ENCODE assay signal across 35 mouse cellular contexts in genomic region chr19:22066302-22066701, GRCm38 (mm10).
"Had no signal": no experiment of that assay in that cellular context is flagged by ENCODE, and none has a peak within 500 bp of the region (broad histone marks: within the 10 kb centered on the region; RNA-seq: fewer than 3 reads in every experiment).

No protein-coding gene starts in this region.

- H3K36me3 ChIP-seq: heart, embryonic 12.5 days; heart, embryonic 13.5 days; heart, embryonic 15.5 days; hindbrain, embryonic 10.5 days; hindbrain, embryonic 12.5 days; hindbrain, embryonic 13.5 days; hindbrain, embryonic 15.5 days; intestine, embryonic 15.5 days; kidney, embryonic 15.5 days had no signal

- H3K27ac ChIP-seq: heart, embryonic 13.5 days; heart, embryonic 15.5 days; hindbrain, embryonic 10.5 days; hindbrain, embryonic 12.5 days; hindbrain, embryonic 13.5 days; hindbrain, embryonic 14.5 days; hindbrain, embryonic 15.5 days; hindbrain, postnatal 0 days; intestine, embryonic 15.5 days; kidney, embryonic 15.5 days; kidney, postnatal 0 days; layer of hippocampus, adult 2 months; left cerebral cortex, adult 2 months had no signal

- H3K9ac ChIP-seq: heart, embryonic 12.5 days; heart, embryonic 13.5 days; heart, embryonic 15.5 days; hindbrain, embryonic 12.5 days; hindbrain, embryonic 13.5 days; hindbrain, embryonic 14.5 days; hindbrain, embryonic 15.5 days; intestine, embryonic 15.5 days; kidney, embryonic 15.5 days had no signal

- H3K4me1 ChIP-seq: heart, embryonic 12.5 days; heart, embryonic 13.5 days; heart, embryonic 15.5 days; hindbrain, embryonic 10.5 days; hindbrain, embryonic 12.5 days; hindbrain, embryonic 13.5 days; hindbrain, embryonic 15.5 days; intestine, embryonic 15.5 days; kidney, embryonic 15.5 days had no signal

- H3K9me3 ChIP-seq: heart, embryonic 12.5 days; heart, embryonic 13.5 days; heart, embryonic 15.5 days; hindbrain, embryonic 10.5 days; hindbrain, embryonic 12.5 days; hindbrain, embryonic 13.5 days; hindbrain, embryonic 15.5 days; intestine, embryonic 15.5 days; kidney, embryonic 15.5 days had no signal

- DNase-seq: heart, postnatal 10 days; heart, postnatal 14 days; heart, postnatal 36 days; heart, postnatal 4 days; kidney, adult 11 months; kidney, adult 18-20 months; kidney, adult 2 months; kidney, adult 8-10 months; kidney, adult 9 months; kidney, postnatal 10 days; kidney, postnatal 14 days; kidney, postnatal 25 days; kidney, postnatal 36 days; kidney, postnatal 4 days; layer of hippocampus, adult 9-11 months; layer of hippocampus, postnatal 36 days had no signal

- H3K4me2 ChIP-seq: heart, embryonic 11.5 days; heart, embryonic 12.5 days; heart, embryonic 13.5 days; heart, embryonic 15.5 days; hindbrain, embryonic 12.5 days; hindbrain, embryonic 13.5 days; hindbrain, embryonic 14.5 days; hindbrain, embryonic 15.5 days; intestine, embryonic 15.5 days; kidney, embryonic 15.5 days had no signal

- ATAC-seq: hindbrain, embryonic 16.5 days; hindbrain, postnatal 0 days; inflammation-experienced regulatory T-cells, adult 6 months; intestine, embryonic 15.5 days; intestine, embryonic 16.5 days; intestine, postnatal 0 days had no signal

- H3K27me3 ChIP-seq: heart, embryonic 12.5 days; heart, embryonic 13.5 days; heart, embryonic 15.5 days; hindbrain, embryonic 12.5 days; hindbrain, embryonic 13.5 days; hindbrain, embryonic 15.5 days; intestine, embryonic 15.5 days; kidney, embryonic 15.5 days had no signal

- H3K4me3 ChIP-seq: heart, embryonic 12.5 days; heart, embryonic 13.5 days; heart, embryonic 15.5 days; hindbrain, embryonic 10.5 days; hindbrain, embryonic 12.5 days; hindbrain, embryonic 13.5 days; hindbrain, embryonic 15.5 days; intestine, embryonic 15.5 days; kidney, embryonic 15.5 days; layer of hippocampus, adult 2 months; left cerebral cortex, adult 2 months had no signal
